In the genomic region with DNA sequence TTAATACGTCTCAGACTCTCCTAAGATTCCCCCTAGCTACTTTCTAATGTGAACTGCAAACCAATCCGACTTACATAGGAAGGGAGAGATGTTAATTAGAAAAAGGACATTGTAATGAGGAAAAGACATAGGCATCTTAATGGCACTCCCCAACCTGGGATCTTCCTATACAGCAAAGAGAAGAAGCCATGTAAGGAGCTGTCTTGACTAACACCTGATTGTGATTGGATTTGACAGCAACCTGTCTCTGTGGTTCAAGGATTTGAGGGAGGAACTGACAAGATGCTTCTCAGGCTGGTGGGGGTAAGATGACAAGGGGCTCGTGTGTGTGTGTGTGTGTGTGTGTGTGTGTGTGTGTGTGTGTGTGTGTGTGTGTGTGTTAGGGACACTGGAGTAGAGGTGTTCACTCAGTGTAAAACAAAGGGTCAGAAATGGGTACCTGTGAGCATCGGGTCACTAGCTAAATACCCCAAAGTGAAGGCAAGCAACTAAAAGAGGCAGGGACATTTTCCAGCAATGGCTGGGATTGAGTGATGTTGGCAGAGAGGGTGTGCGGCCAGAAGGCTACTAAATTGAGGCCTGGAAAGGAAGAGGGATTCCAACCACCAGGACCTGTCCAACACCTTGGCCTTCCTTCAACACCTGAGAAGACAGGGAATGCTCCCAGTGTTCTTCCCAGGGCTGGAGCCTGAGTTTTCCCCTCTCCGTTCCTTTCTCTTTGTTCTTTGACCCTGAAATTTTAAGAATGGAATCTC, we compare ENCODE assay signal across 10 mouse cellular contexts. TPM values are rescaled to one million over a fixed set of nuclear protein-coding genes. Genes with fewer than 3 reads are reported as not detected.
A peak's percentile ranks its signal among the peaks of the same experiment; 100 is the strongest.
DNase-seq lines count a peak whose midpoint lies in the region; ATAC-seq and TF ChIP-seq lines count a peak whose summit lies in the region.
"Had no signal": no experiment of that assay in that cellular context is flagged by ENCODE, and none has a peak within 500 bp of the region (broad histone marks: within the 10 kb centered on the region; RNA-seq: fewer than 3 reads in every experiment).

No protein-coding gene starts in this region.

- no peak for ATAC-seq in lung, embryonic 14.5 days (ENCODE audit: insufficient read depth)
- no peak for ATAC-seq in intestine, postnatal 0 days
- ATAC-seq in stomach, embryonic 15.5 days (ENCODE audit: insufficient read depth, low FRiP score, low read depth): no peak

- no peak overlapping the region for H3K27ac ChIP-seq in lung, embryonic 14.5 days (ENCODE audit: low read depth)
- H3K27ac ChIP-seq in intestine, postnatal 0 days (ENCODE audit: low read depth, low read length): no peak overlapping the region
- no peak overlapping the region for H3K27ac ChIP-seq in stomach, embryonic 15.5 days

- H3K4me1 ChIP-seq in lung, embryonic 14.5 days (ENCODE audit: insufficient read depth): no peaks in the 10 kb centered on the region
- H3K4me1 ChIP-seq in lung, adult 2 months (ENCODE audit: control insufficient read depth, insufficient read depth, low read length): peaks cover 3% of the 10 kb centered on the region
- peaks cover 7% of the 10 kb centered on the region; the same call in 1 of the 2 replicates for H3K4me1 ChIP-seq in intestine, postnatal 0 days (replicated peaks; ENCODE audit: control insufficient read depth, insufficient read depth, low read length)
- H3K4me1 ChIP-seq in stomach, embryonic 15.5 days: peaks cover 3% of the 10 kb centered on the region; the same call in 1 of the 2 replicates

- TF ChIP-seq POLR2A in lung, adult 2 months (IDR thresholded peaks at IDR 0.05; ENCODE audit: borderline replicate concordance, extremely low read depth, low read depth, low read length): no peak

- H3K9ac ChIP-seq in lung, embryonic 14.5 days: no peak overlapping the region
- H3K9ac ChIP-seq in intestine, postnatal 0 days (ENCODE audit: low read depth, low read length): no peak overlapping the region
- H3K9ac ChIP-seq in stomach, embryonic 15.5 days: no peak overlapping the region

- H3K4me2 ChIP-seq in lung, embryonic 14.5 days: peak overlapping the region; percentile 99
- no peak overlapping the region for H3K4me2 ChIP-seq in intestine, postnatal 0 days (replicated peaks; ENCODE audit: low read depth)
- peak overlapping the region; percentile 98; the same call in 1 of the 2 replicates for H3K4me2 ChIP-seq in stomach, embryonic 15.5 days

- no peaks in the 10 kb centered on the region for H3K9me3 ChIP-seq in lung, embryonic 14.5 days (ENCODE audit: low read depth, low read length)
- no peaks in the 10 kb centered on the region for H3K9me3 ChIP-seq in intestine, postnatal 0 days (ENCODE audit: control insufficient read depth)
- H3K9me3 ChIP-seq in stomach, embryonic 15.5 days: no peaks in the 10 kb centered on the region

- no peak for TF ChIP-seq CTCF in lung, embryonic 14.5 days (IDR thresholded peaks at IDR 0.05; ENCODE audit: low read depth)
- TF ChIP-seq CTCF in lung, adult 2 months (IDR thresholded peaks at IDR 0.05; ENCODE audit: insufficient read depth, low read length): no peak
- no peak for TF ChIP-seq CTCF in intestine, postnatal 0 days (IDR thresholded peaks at IDR 0.05; ENCODE audit: low read depth)

- peak overlapping the region; percentile 54; the same call in 1 of the 2 replicates for H3K4me3 ChIP-seq in lung, embryonic 14.5 days (ENCODE audit: low read depth, low read length)
- no peak overlapping the region for H3K4me3 ChIP-seq in lung, adult 2 months (replicated peaks; ENCODE audit: extremely low read depth, low read depth, low read length)
- peak overlapping the region; percentile 63; the same call in 1 of the 2 replicates for H3K4me3 ChIP-seq in intestine, postnatal 0 days (ENCODE audit: low read depth, low read length)
- no peak overlapping the region; the same call in 1 of the 2 replicates for H3K4me3 ChIP-seq in stomach, embryonic 15.5 days (replicated peaks)

- WGBS in lung, embryonic 14.5 days: 37% methylated on average over 6 of the region's 6 CpGs
- WGBS in lung, adult 2 months: 56% methylated on average over 6 of the region's 6 CpGs
- WGBS in intestine, postnatal 0 days: 56% methylated on average over 6 of the region's 6 CpGs
- WGBS in stomach, embryonic 15.5 days: 45% methylated on average over 6 of the region's 6 CpGs

- no peak for DNase-seq in lung, embryonic 14.5 days
- no peak for DNase-seq in lung, adult 2 months
- peak; percentile 28 to 34 for DNase-seq in cerebellum, postnatal 36 days
- no peak for DNase-seq in thymus, postnatal 10 days (ENCODE audit: low spot score in 2 of 2)
- no peak for DNase-seq in left cerebral cortex, adult 8-10 months (ENCODE audit: low spot score in 2 of 2)
- DNase-seq: layer of hippocampus, adult 9-11 months; thymus, adult 2 months had no signal

- peaks cover 13% of the 10 kb centered on the region for H3K27me3 ChIP-seq in lung, embryonic 14.5 days (ENCODE audit: insufficient read depth, low read length)
- peaks cover 24% of the 10 kb centered on the region for H3K27me3 ChIP-seq in intestine, postnatal 0 days (replicated peaks; ENCODE audit: control insufficient read depth, insufficient read depth, low read length)
- H3K27me3 ChIP-seq in stomach, embryonic 15.5 days (replicated peaks): peaks cover 10% of the 10 kb centered on the region; the same call in 1 of the 2 replicates

- H3K36me3 ChIP-seq in lung, embryonic 14.5 days (ENCODE audit: insufficient read depth): no peaks in the 10 kb centered on the region
- no peaks in the 10 kb centered on the region for H3K36me3 ChIP-seq in intestine, postnatal 0 days (ENCODE audit: control insufficient read depth, insufficient read depth)
- no peaks in the 10 kb centered on the region for H3K36me3 ChIP-seq in stomach, embryonic 15.5 days
- H3K36me3 ChIP-seq: G1E had no signal

RNA-seq across cellular contexts. Expression of a gene that starts 0.7 kb away (rescaled TPM):
- 3.3 and 4.1 TPM in 2 replicates for polyA plus RNA-seq in lung, embryonic 14.5 days (2014; fragmentation: Nextera tagmentation; extraction: Ambion mirVana)
- 0.02 and 0.58 TPM in 2 replicates for polyA plus RNA-seq in lung, adult 2 months (2012; rRNA removed)
- polyA plus RNA-seq in intestine, postnatal 0 days (2015; fragmentation: Nextera tagmentation; extraction: Ambion mirVana): 0.38 and 0.75 TPM in 2 replicates
- 3.3 and 4.4 TPM in 2 replicates for polyA plus RNA-seq in stomach, embryonic 15.5 days (2015; fragmentation: Nextera tagmentation; extraction: Ambion mirVana)
- 10 to 100 TPM; 25.9 to 31.8 (median 27.1) TPM for total RNA-seq in left cerebral cortex, adult 8-10 months (2022)
- polyA plus RNA-seq: G1E had no signal

Comparison
In these comparisons a context has a peak if more than half of its experiments do, and no peak if none do; other contexts are left out.
1. H3K4me3 ChIP-seq: peak in lung, embryonic 14.5 days (single experiment) and intestine, postnatal 0 days (single experiment); none in lung, adult 2 months (single experiment) and stomach, embryonic 15.5 days (single experiment).
2. DNase-seq: peak in cerebellum, postnatal 36 days (2 of 2); none in lung, embryonic 14.5 days (single experiment), lung, adult 2 months (single experiment), thymus, postnatal 10 days (0 of 2) and left cerebral cortex, adult 8-10 months (0 of 2).